Mouse (Mus musculus): ENCODE data around the gene Crabp2. TPM values are rescaled to one million over a fixed set of nuclear protein-coding genes. Genes with fewer than 3 reads are reported as not detected.

The Crabp2 gene
- total and polyA plus RNA-seq, 3 experiments = 0.23 to 1.2 TPM; not detected in 1

DNA sequence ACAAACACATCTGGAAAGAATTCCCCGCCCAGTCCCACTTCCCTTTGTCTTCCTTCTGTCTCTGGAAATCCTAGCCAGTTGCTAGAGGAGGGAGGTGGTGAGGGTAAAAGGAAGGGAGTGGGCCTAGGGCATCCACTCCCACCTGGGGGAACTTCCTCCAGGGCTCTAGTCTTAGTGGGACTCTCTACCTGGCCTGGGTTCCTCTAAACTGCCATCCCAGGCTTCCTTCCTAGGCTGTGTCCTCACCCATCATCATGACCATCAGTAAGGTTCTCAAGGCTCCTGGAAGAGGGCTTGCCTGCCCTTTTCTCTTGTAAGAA is 2.0 kb upstream of the Crabp2 start:
- Histone ChIP-seq H3K4me3 (ENCODE audit: control insufficient read depth in 1 of 2, insufficient read depth in 1 of 2, low read depth in 2 of 2, low read length in 2 of 2) (no peak overlapping the region), H3K27me3 (ENCODE audit: control insufficient read depth in 1 of 2, insufficient read depth in 2 of 2, low read length in 2 of 2) (no peaks in the 10 kb centered on the region)
- TF ChIP-seq GABPA (IDR thresholded peaks at IDR 0.05; ENCODE audit: low read depth, low read length) = no peak
- no peak for TF ChIP-seq GATA1 (IDR thresholded peaks at IDR 0.05; ENCODE audit: low read depth, low read length)

GRCm38 (mm10) chr3:87947056-87947810 is 1.2 kb upstream of the Crabp2 start:
- DNase-seq (ENCODE audit: low read depth, low spot score) = no peak
- Histone ChIP-seq H3K27me3 (ENCODE audit: control insufficient read depth in 1 of 2, insufficient read depth in 2 of 2, low read length in 2 of 2) (no peaks in the 10 kb centered on the region), H3K4me1 (ENCODE audit: control insufficient read depth in 1 of 2, insufficient read depth in 2 of 2, low read length in 2 of 2) (no peaks in the 10 kb centered on the region), H3K4me3 (ENCODE audit: control insufficient read depth in 1 of 2, insufficient read depth in 1 of 2, low read depth in 2 of 2, low read length in 2 of 2) (no peak overlapping the region), H3K36me3 (ENCODE audit: control insufficient read depth in 1 of 2, insufficient read depth in 2 of 2, low read length in 2 of 2) (peaks cover 0 to 3% of the 10 kb centered on the region in 2 experiments; a peak in 2 of 4 replicates), H3K9ac (ENCODE audit: control insufficient read depth, low read depth, low read length, poor library complexity, severe bottlenecking) (no peak overlapping the region), H3K27ac (ENCODE audit: control insufficient read depth, low read depth, low read length) (no peak overlapping the region), H3K79me2 (ENCODE audit: control insufficient read depth, insufficient read depth, low read length, poor library complexity) (no peaks in the 10 kb centered on the region), H3K9me3 (replicated peaks; ENCODE audit: insufficient read depth, low read length) (no peaks in the 10 kb centered on the region)
- TF ChIP-seq HCFC1 (IDR thresholded peaks at IDR 0.05; ENCODE audit: low read depth, low read length) = no peak
- TF ChIP-seq GABPA (IDR thresholded peaks at IDR 0.05; ENCODE audit: low read depth, low read length) = no peak
- no peak for TF ChIP-seq TCF12 (IDR thresholded peaks at IDR 0.05; ENCODE audit: low read depth, low read length)
- no peak for TF ChIP-seq USF1 (IDR thresholded peaks at IDR 0.05; ENCODE audit: low read depth, low read length)
- no peak for TF ChIP-seq JUND (IDR thresholded peaks at IDR 0.05; ENCODE audit: low read depth, low read length)
- no peak for TF ChIP-seq USF2 (IDR thresholded peaks at IDR 0.05; ENCODE audit: borderline replicate concordance in 1 of 2, insufficient read depth in 1 of 2, low read depth in 1 of 2, low read length in 2 of 2)
- no peak for TF ChIP-seq POLR2A (IDR thresholded peaks at IDR 0.05; ENCODE audit: control insufficient read depth in 1 of 2, insufficient read depth in 1 of 2, low read depth in 1 of 2, low read length in 2 of 2, poor library complexity in 1 of 2)
- no peak for TF ChIP-seq MYB (IDR thresholded peaks at IDR 0.05; ENCODE audit: low read depth, low read length)
- TF ChIP-seq BHLHE40 (IDR thresholded peaks at IDR 0.05; ENCODE audit: borderline replicate concordance, low read depth, low read length) = no peak
- no peak for TF ChIP-seq MEF2A (IDR thresholded peaks at IDR 0.05; ENCODE audit: extremely low read depth, insufficient replicate concordance, low read depth, low read length, poor library complexity, severe bottlenecking)
- TF ChIP-seq TAL1 (IDR thresholded peaks at IDR 0.05; ENCODE audit: low read length) = no peak
- TF ChIP-seq MAZ (IDR thresholded peaks at IDR 0.05; ENCODE audit: low read depth, low read length) = no peak
- no peak for TF ChIP-seq MAFK (IDR thresholded peaks at IDR 0.05; ENCODE audit: borderline replicate concordance, low read depth, low read length)
- TF ChIP-seq ZKSCAN1 (IDR thresholded peaks at IDR 0.05; ENCODE audit: low read depth, low read length) = no peak
- TF ChIP-seq SMC3 (IDR thresholded peaks at IDR 0.05; ENCODE audit: low read depth, low read length) = no peak
- TF ChIP-seq GATA1 (IDR thresholded peaks at IDR 0.05; ENCODE audit: low read depth, low read length) = no peak
- TF ChIP-seq SIN3A (IDR thresholded peaks at IDR 0.05; ENCODE audit: low read length) = no peak
- no peak for TF ChIP-seq RAD21 (IDR thresholded peaks at IDR 0.05; ENCODE audit: low read depth, low read length)
- TF ChIP-seq ZNF384 (IDR thresholded peaks at IDR 0.05; ENCODE audit: low read depth, low read length) = no peak
- no peak for TF ChIP-seq NRF1 (IDR thresholded peaks at IDR 0.05; ENCODE audit: insufficient read depth, low read depth, low read length, poor library complexity, severe bottlenecking)

More for the DNA sequence above, 2.0 kb upstream of the Crabp2 start:
- Histone ChIP-seq H3K4me1 (ENCODE audit: control insufficient read depth in 1 of 2, insufficient read depth in 2 of 2, low read length in 2 of 2) (no peaks in the 10 kb centered on the region), H3K9me3 (replicated peaks; ENCODE audit: insufficient read depth, low read length) (no peaks in the 10 kb centered on the region), H3K27ac (ENCODE audit: control insufficient read depth, low read depth, low read length) (no peak overlapping the region), H3K36me3 (ENCODE audit: control insufficient read depth in 1 of 2, insufficient read depth in 2 of 2, low read length in 2 of 2) (peaks cover 0 to 9% of the 10 kb centered on the region in 2 experiments; a peak in 2 of 4 replicates), H3K79me2 (ENCODE audit: control insufficient read depth, insufficient read depth, low read length, poor library complexity) (no peaks in the 10 kb centered on the region), H3K9ac (ENCODE audit: control insufficient read depth, low read depth, low read length, poor library complexity, severe bottlenecking) (no peak overlapping the region)
- no peak for DNase-seq (ENCODE audit: low read depth, low spot score)
